Mouse (Mus musculus) forebrain, embryonic 14.5 days (tissue): ENCODE measurements at regions not wholly inside any gene's neighbourhood (a gene's known extent, or its start where the extent isn't known, plus 50 kb on each side); places are given as distances from the start of the nearest gene placed in this dataset.

Experiments
- ATAC-seq: fragments of 200-750 bp; cut with Nextera tagmentation; 2 replicates; pipeline ENCODE4 v1.8.0; 2017; ENCODE audit warnings: mild to moderate bottlenecking, moderate library complexity
- DNase-seq: peaks from one replicate; pipeline ENCODE4 v3.0.0-alpha.2; 2015; ENCODE audit warnings: low spot score
- H3K27ac ChIP-seq: fragments of 300-500 bp; sonication (generic); 2 replicates; pipeline ENCODE4 v1.5.1; 2014; ENCODE audit warnings: low read depth, mild to moderate bottlenecking, control low read depth, low read length, moderate library complexity
- H3K27me3 ChIP-seq: fragments of 300-500 bp; sonication (generic); replicated peaks from 2 replicates; pipeline ENCODE4 v1.6.1; 2014; ENCODE audit warnings: low read length, control low read depth, mixed read lengths; ENCODE audit not compliant: control insufficient read depth, insufficient read depth
- H3K36me3 ChIP-seq: fragments of 300-500 bp; sonication (generic); 2 replicates; pipeline ENCODE4 v1.6.1; 2014; ENCODE audit warnings: low read length, control low read depth; ENCODE audit not compliant: control insufficient read depth, insufficient read depth
- H3K4me1 ChIP-seq: fragments of 300-500 bp; sonication (generic); 2 replicates; pipeline ENCODE4 v1.6.1; 2014; ENCODE audit warnings: antibody characterized with exemption, low read length, control low read depth; ENCODE audit not compliant: control insufficient read depth, insufficient read depth
- H3K4me2 ChIP-seq: fragments of 300-500 bp; sonication (generic); 2 replicates; pipeline ENCODE4 v1.6.1; 2014; ENCODE audit warnings: mild to moderate bottlenecking, control low read depth, low read length
- H3K4me3 ChIP-seq: fragments of 300-500 bp; sonication (generic); 2 replicates; pipeline ENCODE4 v1.5.1; 2014; ENCODE audit warnings: low read depth, low read length, control low read depth
- H3K9ac ChIP-seq: fragments of 300-500 bp; sonication (generic); 2 replicates; pipeline ENCODE4 v1.6.1; 2014; ENCODE audit warnings: mild to moderate bottlenecking, low read length, control low read depth, moderate library complexity
- H3K9me3 ChIP-seq: fragments of 300-500 bp; sonication (generic); replicated peaks from 2 replicates; pipeline ENCODE4 v1.6.1; 2016; ENCODE audit warnings: low read length, control low read depth, mixed read lengths; ENCODE audit not compliant: control insufficient read depth
- WGBS: fragments of 180-500 bp; shearing (Covaris S2); extraction: QIAGEN DNeasy Blood & Tissue Kit; methylation state at CpG from one replicate; pipeline ENCODE4 v1.1.7; 2014; 5-methylcytosine and 5-hydroxymethylcytosine counted together

GRCm38 (mm10) chr13:10557559-10557958, 196.9 kb upstream of the Chrm3 start:
- ATAC-seq (no peak), DNase-seq (no peak)
- no peaks in the 10 kb centered on the region for H3K36me3 ChIP-seq
- H3K27me3 ChIP-seq, result no peaks in the 10 kb centered on the region
- no peaks in the 10 kb centered on the region for H3K9me3 ChIP-seq
- H3K4me1 ChIP-seq, result no peaks in the 10 kb centered on the region
- H3K27ac ChIP-seq, result no peak overlapping the region
- H3K4me3 ChIP-seq, result no peak overlapping the region
- H3K9ac ChIP-seq, result no peak overlapping the region
- H3K4me2 ChIP-seq, result no peak overlapping the region
- 59% methylated on average over 1 of the region's 1 CpGs for WGBS

GRCm38 (mm10) chr13:10554595-10554994, 193.9 kb upstream of the Chrm3 start:
- no peak overlapping the region for H3K4me2 ChIP-seq
- ATAC-seq (no peak), DNase-seq (no peak)
- H3K4me3 ChIP-seq, result no peak overlapping the region
- H3K27ac ChIP-seq, result no peak overlapping the region
- no peaks in the 10 kb centered on the region for H3K27me3 ChIP-seq
- WGBS, result 77% methylated on average over 2 of the region's 2 CpGs
- no peaks in the 10 kb centered on the region for H3K9me3 ChIP-seq
- no peak overlapping the region for H3K9ac ChIP-seq
- H3K4me1 ChIP-seq, result no peaks in the 10 kb centered on the region
- no peaks in the 10 kb centered on the region for H3K36me3 ChIP-seq

GRCm38 (mm10) chr13:10542723-10543122, 182.1 kb upstream of the Chrm3 start:
- H3K9ac ChIP-seq, result no peak overlapping the region
- ATAC-seq, result no peak
- no peaks in the 10 kb centered on the region for H3K36me3 ChIP-seq
- H3K4me1 ChIP-seq, result no peaks in the 10 kb centered on the region
- no peak overlapping the region for H3K4me3 ChIP-seq
- H3K27ac ChIP-seq, result no peak overlapping the region
- H3K4me2 ChIP-seq, result no peak overlapping the region
- DNase-seq, result no peak
- no peaks in the 10 kb centered on the region for H3K9me3 ChIP-seq
- WGBS, result 100% methylated on average over 1 of the region's 1 CpGs
- H3K27me3 ChIP-seq, result no peaks in the 10 kb centered on the region

- Histone ChIP-seq H3K4me1 (no peaks in the 10 kb centered on the region), H3K27me3 (no peaks in the 10 kb centered on the region), H3K36me3 (no peaks in the 10 kb centered on the region), H3K27ac (no peak overlapping the region), H3K9me3 (no peaks in the 10 kb centered on the region), H3K9ac (no peak overlapping the region), H3K4me2 (no peak overlapping the region), H3K4me3 (no peak overlapping the region)
- DNase-seq, result peak; percentile 11
- 72% methylated on average over 8 of the region's 8 CpGs for WGBS
- ATAC-seq, result peak; percentile 40; the same call in 1 of the 2 replicates
Measured at GRCm38 (mm10) chr13:10540197-10540940, 179.7 kb upstream of the Chrm3 start.

GRCm38 (mm10) chr13:10538927-10539326, 178.3 kb upstream of the Chrm3 start:
- 75% methylated on average over 4 of the region's 4 CpGs for WGBS
- Histone ChIP-seq H3K27ac (no peak overlapping the region), H3K36me3 (no peaks in the 10 kb centered on the region), H3K9me3 (no peaks in the 10 kb centered on the region), H3K27me3 (no peaks in the 10 kb centered on the region), H3K4me2 (no peak overlapping the region), H3K4me3 (no peak overlapping the region), H3K9ac (no peak overlapping the region), H3K4me1 (no peaks in the 10 kb centered on the region)
- DNase-seq (no peak), ATAC-seq (peak; percentile 29; the same call in 1 of the 2 replicates)

- H3K4me3 ChIP-seq, result no peak overlapping the region
- no peaks in the 10 kb centered on the region for H3K4me1 ChIP-seq
- ATAC-seq (peak; percentile 69), DNase-seq (peak; percentile 77)
- H3K36me3 ChIP-seq, result no peaks in the 10 kb centered on the region
- no peak overlapping the region for H3K4me2 ChIP-seq
- no peak overlapping the region for H3K9ac ChIP-seq
- H3K27ac ChIP-seq, result no peak overlapping the region
- H3K9me3 ChIP-seq, result no peaks in the 10 kb centered on the region
- WGBS, result 59% methylated on average over 2 of the region's 2 CpGs
- no peaks in the 10 kb centered on the region for H3K27me3 ChIP-seq
Measured at GRCm38 (mm10) chr13:10527251-10527650, 166.6 kb upstream of the Chrm3 start.

GRCm38 (mm10) chr13:10526470-10527207, 166.0 kb upstream of the Chrm3 start:
- Histone ChIP-seq H3K27ac (no peak overlapping the region), H3K9me3 (no peaks in the 10 kb centered on the region), H3K4me1 (no peaks in the 10 kb centered on the region), H3K4me3 (no peak overlapping the region), H3K4me2 (no peak overlapping the region), H3K36me3 (no peaks in the 10 kb centered on the region), H3K9ac (no peak overlapping the region), H3K27me3 (no peaks in the 10 kb centered on the region)
- 53% methylated on average over 5 of the region's 5 CpGs for WGBS
- DNase-seq, result peak; percentile 31
- peak; percentile 29; the same call in 1 of the 2 replicates for ATAC-seq

GRCm38 (mm10) chr13:10504211-10504610, 143.6 kb upstream of the Chrm3 start:
- H3K9me3 ChIP-seq, result no peaks in the 10 kb centered on the region
- no peaks in the 10 kb centered on the region for H3K4me1 ChIP-seq
- H3K9ac ChIP-seq, result no peak overlapping the region
- no peaks in the 10 kb centered on the region for H3K27me3 ChIP-seq
- H3K27ac ChIP-seq, result no peak overlapping the region
- ATAC-seq (no peak), DNase-seq (no peak)
- 57% methylated on average over 7 of the region's 7 CpGs for WGBS
- H3K36me3 ChIP-seq, result no peaks in the 10 kb centered on the region
- no peak overlapping the region for H3K4me2 ChIP-seq
- H3K4me3 ChIP-seq, result no peak overlapping the region

GRCm38 (mm10) chr13:10455323-10455722, 94.7 kb upstream of the Chrm3 start:
- ATAC-seq (no peak), DNase-seq (no peak)
- 93% methylated on average over 6 of the region's 6 CpGs for WGBS
- H3K27ac ChIP-seq, result no peak overlapping the region
- H3K4me3 ChIP-seq, result no peak overlapping the region
- no peaks in the 10 kb centered on the region for H3K4me1 ChIP-seq
- no peaks in the 10 kb centered on the region for H3K27me3 ChIP-seq
- H3K9ac ChIP-seq, result no peak overlapping the region
- H3K4me2 ChIP-seq, result no peak overlapping the region
- no peaks in the 10 kb centered on the region for H3K9me3 ChIP-seq
- H3K36me3 ChIP-seq, result no peaks in the 10 kb centered on the region
